Mouse (Mus musculus) left cerebral cortex, postnatal 4 days (tissue): ENCODE results near the gene Mgat5. TPM values are rescaled to one million over a fixed set of nuclear protein-coding genes. Genes with fewer than 3 reads are reported as not detected.
A peak's percentile ranks its signal among the peaks of the same experiment; 100 is the strongest.

Experiments
- DNase-seq: peaks from one replicate; pipeline ENCODE4 v3.0.0-alpha.2; 2022
- intact Hi-C: fragments of 180-260 bp; cut with DNase I; formaldehyde crosslinking; loops from one replicate; pipeline ENCODE4 v1.15.1; 2025
- total RNA-seq, 2 experiments: library from RNA; stranded (reverse); gene quantifications; 2 replicates each; pipeline ENCODE4 v1.2.3; 2021

Gene Mgat5
- total RNA-seq, 2 experiments from 2014 or later: 48.2 to 48.9 TPM

DNA sequence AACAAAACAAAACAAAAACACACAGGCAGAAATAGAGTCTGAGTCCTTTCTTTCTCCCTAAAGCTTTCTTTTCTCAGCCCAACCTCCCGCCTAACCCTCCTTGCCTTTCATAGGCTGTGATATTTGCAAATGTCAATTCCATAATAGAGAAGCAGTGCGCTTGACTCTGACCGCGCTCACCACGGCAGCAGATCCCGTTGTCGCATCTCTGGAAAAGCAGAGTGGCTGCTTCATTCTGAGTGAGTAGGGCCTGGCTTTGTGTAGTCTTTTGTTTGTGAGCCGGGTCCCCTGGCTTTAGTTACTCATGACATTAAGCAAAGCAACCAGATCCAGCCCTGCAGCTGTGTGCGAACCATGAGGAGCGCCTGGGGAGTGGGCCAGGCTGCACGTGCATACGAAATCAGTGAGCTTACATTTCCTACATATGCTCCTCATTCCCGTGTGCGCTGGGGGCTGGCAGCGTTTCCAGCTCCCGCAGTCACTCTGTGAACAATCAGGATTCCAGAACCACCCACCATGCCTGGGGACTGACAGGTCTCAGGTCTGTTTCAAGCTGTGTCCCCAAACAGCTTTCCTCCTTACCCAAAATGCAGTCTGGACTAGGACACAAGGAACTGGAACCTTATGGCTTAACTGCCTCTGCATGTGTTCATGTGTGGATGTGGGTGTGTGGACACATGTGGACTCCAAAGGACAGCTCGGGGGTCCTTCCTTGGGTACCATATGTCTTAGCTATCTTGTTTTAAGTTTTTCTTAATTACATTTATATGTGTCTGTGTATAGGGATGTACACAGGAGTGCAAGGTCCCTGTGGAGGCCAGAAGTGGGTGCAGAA is 332.6 kb downstream of the Mgat5 start:
- peak; percentile 47 for DNase-seq
- intact Hi-C loops: no loop called here
